Mouse (Mus musculus) stomach, postnatal 0 days (tissue): ENCODE measurements around the gene Sh3pxd2a.

Experiments used
- CTCF ChIP-seq: IDR thresholded peaks from 2 replicates; pipeline ENCODE4 v1.5.1; 2016; ENCODE audit warnings: antibody characterized with exemption, low read depth, mild to moderate bottlenecking, moderate library complexity
- EP300 ChIP-seq: optimal IDR thresholded peaks from 2 replicates; pipeline ENCODE3; 2016; ENCODE audit warnings: antibody characterized with exemption

- TF ChIP-seq CTCF (no peak), EP300 (no peak)
Measured at GRCm38 (mm10) chr19:47270520-47270919, 193.7 kb downstream of the Sh3pxd2a start.
